Mouse (Mus musculus) heart, embryonic 14.5 days (tissue): ENCODE results near the gene Mpnd. TPM values are rescaled to one million over a fixed set of nuclear protein-coding genes. Genes with fewer than 3 reads are reported as not detected.

Experiments used
- ATAC-seq: fragments of 200-750 bp; cut with Nextera tagmentation; 2 replicates; pipeline ENCODE4 v1.8.0; 2017; ENCODE audit warnings: low read depth, moderate TSS enrichment; ENCODE audit not compliant: insufficient number of reproducible peaks, insufficient read depth, low FRiP score
- H3K27ac ChIP-seq, 2 experiments: fragments of 200-500 bp in 1 of 2; fragments of 300-500 bp in 1 of 2; sonication (generic) in 1 of 2; replicated peaks in 1 of 2; 2 replicates each; pipeline ENCODE4 v1.5.1; 2012 to 2014; ENCODE audit warnings: low read depth in 2 of 2, low read length in 2 of 2, control low read depth in 1 of 2, mild to moderate bottlenecking in 1 of 2, mixed read lengths in 1 of 2; ENCODE audit not compliant: control insufficient read depth in 1 of 2, insufficient read depth in 1 of 2
- H3K27me3 ChIP-seq: fragments of 300-500 bp; sonication (generic); 2 replicates; pipeline ENCODE4 v1.6.1; 2014; ENCODE audit warnings: mild to moderate bottlenecking, low read length, control low read depth; ENCODE audit not compliant: control insufficient read depth, insufficient read depth
- H3K36me3 ChIP-seq: fragments of 300-500 bp; sonication (generic); 2 replicates; pipeline ENCODE4 v1.6.1; 2014; ENCODE audit warnings: mild to moderate bottlenecking, control low read depth, low read length, mixed read lengths; ENCODE audit not compliant: control insufficient read depth, insufficient read depth
- H3K4me1 ChIP-seq, 2 experiments: fragments of 200-500 bp in 1 of 2; fragments of 300-500 bp in 1 of 2; sonication (generic) in 1 of 2; 2 replicates each; pipeline ENCODE4 v1.6.1; 2012 to 2014; ENCODE audit warnings: low read length in 2 of 2, control low read depth in 1 of 2, mixed read lengths in 1 of 2; ENCODE audit not compliant: control insufficient read depth in 2 of 2, insufficient read depth in 2 of 2
- H3K4me2 ChIP-seq: fragments of 300-500 bp; sonication (generic); 2 replicates; pipeline ENCODE4 v1.6.1; 2014; ENCODE audit warnings: mild to moderate bottlenecking, low read length
- H3K4me3 ChIP-seq, 2 experiments: fragments of 200-500 bp in 1 of 2; fragments of 300-500 bp in 1 of 2; sonication (generic) in 1 of 2; 2 replicates each; pipeline ENCODE4 v1.5.1; 2012 to 2014; ENCODE audit warnings: low read length in 2 of 2, mild to moderate bottlenecking in 2 of 2, control low read depth in 1 of 2, low read depth in 1 of 2, moderate library complexity in 1 of 2; ENCODE audit not compliant: control insufficient read depth in 1 of 2, insufficient read depth in 1 of 2
- H3K9ac ChIP-seq: fragments of 300-500 bp; sonication (generic); 2 replicates; pipeline ENCODE4 v1.6.1; 2014; ENCODE audit warnings: mild to moderate bottlenecking, low read length
- H3K9me3 ChIP-seq: fragments of 300-500 bp; sonication (generic); 2 replicates; pipeline ENCODE4 v1.6.1; 2016; ENCODE audit warnings: low read length, control low read depth; ENCODE audit not compliant: control insufficient read depth
- WGBS: fragments of 180-500 bp; shearing (Covaris S2); extraction: QIAGEN DNeasy Blood & Tissue Kit; methylation state at CpG from one replicate; pipeline ENCODE4 v1.1.7; 2014; 5-methylcytosine and 5-hydroxymethylcytosine counted together
- polyA plus RNA-seq: library from polyadenylated mRNA; unstranded; fragments of >200 nt; fragmentation: Nextera tagmentation; extraction: Ambion mirVana; gene quantifications from 2 replicates; pipeline ENCODE4 v1.2.1, GENCODE M21; 2014

The Mpnd gene
- polyA plus RNA-seq, 1 experiment from 2014 or later: 84.4 TPM

- H3K4me2 ChIP-seq: peak overlapping the region; percentile 96
- peaks cover 14 to 21% of the 10 kb centered on the region in 2 experiments for H3K4me1 ChIP-seq
- 25% methylated on average over 13 of the region's 14 CpGs for WGBS
- no peaks in the 10 kb centered on the region for H3K9me3 ChIP-seq
- H3K9ac ChIP-seq: peak overlapping the region; percentile 73; the same call in 1 of the 2 replicates
- peak overlapping the region; percentile 31 to 69 for H3K4me3 ChIP-seq
- peaks cover 4% of the 10 kb centered on the region; the same call in 1 of the 2 replicates for H3K27me3 ChIP-seq
- peak overlapping the region; percentile 30 to 79 for H3K27ac ChIP-seq
- ATAC-seq: no peak
- peaks cover 15% of the 10 kb centered on the region for H3K36me3 ChIP-seq
These were observed 2.2 kb downstream of the Mpnd start for GRCm38 (mm10) chr17:56007444-56008355.

- H3K36me3 ChIP-seq: peaks cover 23% of the 10 kb centered on the region
- no peaks in the 10 kb centered on the region for H3K9me3 ChIP-seq
- H3K4me1 ChIP-seq: peaks cover 14 to 21% of the 10 kb centered on the region in 2 experiments
- ATAC-seq: peak; percentile 89
- no peaks in the 10 kb centered on the region for H3K27me3 ChIP-seq
- peak overlapping the region; percentile 96 for H3K4me2 ChIP-seq
- peak overlapping the region; percentile 76 to 79 for H3K27ac ChIP-seq
- H3K9ac ChIP-seq: peak overlapping the region; percentile 73
- under 1% methylated on average over 21 of the region's 21 CpGs for WGBS
- H3K4me3 ChIP-seq: peak overlapping the region; percentile 69 to 87
These were observed 3.0 kb downstream of the Mpnd start for GRCm38 (mm10) chr17:56008356-56009087.

GRCm38 (mm10) chr17:56009088-56009961, 3.8 kb downstream of the Mpnd start:
- Histone ChIP-seq H3K27ac (peak overlapping the region; percentile 76 to 79), H3K4me1 (peaks cover 14 to 21% of the 10 kb centered on the region in 2 experiments), H3K36me3 (peaks cover 27% of the 10 kb centered on the region), H3K9ac (peak overlapping the region; percentile 74), H3K9me3 (no peaks in the 10 kb centered on the region), H3K4me3 (peak overlapping the region; percentile 69 to 87), H3K27me3 (no peaks in the 10 kb centered on the region), H3K4me2 (peak overlapping the region; percentile 96)
- WGBS: 1% methylated on average over 62 of the region's 62 CpGs
- ATAC-seq: peak; percentile 90

- no peak for ATAC-seq
- 53% methylated on average over 2 of the region's 2 CpGs for WGBS
- Histone ChIP-seq H3K36me3 (peaks cover 31% of the 10 kb centered on the region), H3K9ac (peak overlapping the region; percentile 74), H3K4me1 (peaks cover 14 to 21% of the 10 kb centered on the region in 2 experiments), H3K4me2 (peak overlapping the region; percentile 96), H3K9me3 (no peaks in the 10 kb centered on the region), H3K27ac (0 out of 4 replicates have a peak overlapping the region, but pooled peaks of 1 of the 2 experiments have one; percentile 10), H3K27me3 (no peaks in the 10 kb centered on the region), H3K4me3 (peak overlapping the region; percentile 69 to 87)
These were observed 4.4 kb downstream of the Mpnd start for GRCm38 (mm10) chr17:56009962-56010240.

- peak overlapping the region; percentile 96 for H3K4me2 ChIP-seq
- no peaks in the 10 kb centered on the region for H3K9me3 ChIP-seq
- ATAC-seq: no peak
- 0 out of 4 replicates have a peak overlapping the region, but pooled peaks of 1 of the 2 experiments have one; percentile 10 for H3K27ac ChIP-seq
- H3K4me1 ChIP-seq: peaks cover 14 to 21% of the 10 kb centered on the region in 2 experiments
- 68% methylated on average over 14 of the region's 14 CpGs for WGBS
- H3K9ac ChIP-seq: peak overlapping the region; percentile 74
- H3K27me3 ChIP-seq: no peaks in the 10 kb centered on the region
- peaks cover 35% of the 10 kb centered on the region for H3K36me3 ChIP-seq
- H3K4me3 ChIP-seq: peak overlapping the region in 1 of 2 experiments; percentile 69; a peak in 1 of 4 replicates
These were observed 4.7 kb downstream of the Mpnd start for GRCm38 (mm10) chr17:56010255-56010654.

- peak overlapping the region; percentile 96; the same call in 1 of the 2 replicates for H3K4me2 ChIP-seq
- peaks cover 13 to 21% of the 10 kb centered on the region in 2 experiments for H3K4me1 ChIP-seq
- no peak overlapping the region for H3K27ac ChIP-seq
- peaks cover 39% of the 10 kb centered on the region for H3K36me3 ChIP-seq
- WGBS: 15% methylated on average over 9 of the region's 9 CpGs
- H3K4me3 ChIP-seq: peak overlapping the region in 1 of 2 experiments; percentile 69; a peak in 1 of 4 replicates
- ATAC-seq: no peak
- no peak overlapping the region; the same call in 1 of the 2 replicates for H3K9ac ChIP-seq
- H3K27me3 ChIP-seq: no peaks in the 10 kb centered on the region
- no peaks in the 10 kb centered on the region for H3K9me3 ChIP-seq
These were observed 5.2 kb downstream of the Mpnd start for GRCm38 (mm10) chr17:56010681-56011080.

- peaks cover 13 to 21% of the 10 kb centered on the region in 2 experiments for H3K4me1 ChIP-seq
- H3K36me3 ChIP-seq: peaks cover 47% of the 10 kb centered on the region
- ATAC-seq: no peak
- no peak overlapping the region for H3K4me3 ChIP-seq
- no peak overlapping the region for H3K27ac ChIP-seq
- no peaks in the 10 kb centered on the region for H3K27me3 ChIP-seq
- no peak overlapping the region for H3K9ac ChIP-seq
- H3K9me3 ChIP-seq: no peaks in the 10 kb centered on the region
- WGBS: 87% methylated on average over 7 of the region's 7 CpGs
- H3K4me2 ChIP-seq: no peak overlapping the region
These were observed 5.9 kb downstream of the Mpnd start for GRCm38 (mm10) chr17:56011441-56011840.
